Mouse (Mus musculus) left cerebral cortex, adult 2 months (tissue): ENCODE measurements around the gene Cadps. TPM values are rescaled to one million over a fixed set of nuclear protein-coding genes. Genes with fewer than 3 reads are reported as not detected.

Source experiments
- DNase-seq, 2 experiments: peaks; one replicate each; pipeline ENCODE4 v3.0.0; 2021 to 2022; ENCODE audit warnings: low spot score in 2 of 2, mixed read lengths in 1 of 2; ENCODE audit errors: extremely low spot score in 1 of 2
- H3K27ac ChIP-seq: fragments of 200-600 bp; 2 replicates; pipeline ENCODE4 v1.8.1; 2022
- H3K4me3 ChIP-seq: fragments of 200-600 bp; 2 replicates; pipeline ENCODE4 v1.8.1; 2022
- CTCF ChIP-seq: fragments of 200-600 bp; IDR thresholded peaks from 2 replicates; pipeline ENCODE4 v1.8.1; 2022; ENCODE audit warnings: antibody characterized with exemption, mild to moderate bottlenecking, moderate library complexity
- intact Hi-C: fragments of 180-260 bp; cut with DNase I; formaldehyde crosslinking; loops from one replicate; pipeline ENCODE4 v1.15.1; 2025
- total RNA-seq, 2 experiments: library from RNA; stranded (reverse); gene quantifications; 2 replicates each; pipeline ENCODE4 v1.2.3; 2021

Gene Cadps
- total RNA-seq, 2 experiments from 2014 or later, result 242 to 245 TPM

DNA sequence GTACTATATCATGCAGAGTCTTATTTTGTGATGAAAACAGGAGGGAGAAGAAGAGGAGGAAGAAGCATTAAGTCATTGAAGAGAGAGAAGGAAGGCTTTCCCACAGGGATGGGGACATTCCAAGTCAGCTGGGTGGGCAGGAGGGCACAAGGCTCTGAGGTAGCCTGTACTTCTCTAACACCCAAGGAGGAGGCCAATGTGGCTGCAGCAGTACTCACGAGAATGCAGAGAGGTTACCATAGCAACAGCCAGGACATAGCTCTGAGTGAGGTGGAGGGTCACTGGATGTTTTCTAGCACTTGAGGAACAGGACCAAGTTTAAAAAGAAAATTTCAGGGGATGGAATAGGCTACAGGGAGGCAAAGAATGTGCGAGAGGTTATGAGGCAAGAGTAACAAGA is 281.1 kb downstream of the Cadps start:
- no peak for TF ChIP-seq CTCF
- H3K27ac ChIP-seq, result no peak overlapping the region
- no peak for DNase-seq
- intact Hi-C loops, result no loop called here
- no peak overlapping the region for H3K4me3 ChIP-seq

DNA sequence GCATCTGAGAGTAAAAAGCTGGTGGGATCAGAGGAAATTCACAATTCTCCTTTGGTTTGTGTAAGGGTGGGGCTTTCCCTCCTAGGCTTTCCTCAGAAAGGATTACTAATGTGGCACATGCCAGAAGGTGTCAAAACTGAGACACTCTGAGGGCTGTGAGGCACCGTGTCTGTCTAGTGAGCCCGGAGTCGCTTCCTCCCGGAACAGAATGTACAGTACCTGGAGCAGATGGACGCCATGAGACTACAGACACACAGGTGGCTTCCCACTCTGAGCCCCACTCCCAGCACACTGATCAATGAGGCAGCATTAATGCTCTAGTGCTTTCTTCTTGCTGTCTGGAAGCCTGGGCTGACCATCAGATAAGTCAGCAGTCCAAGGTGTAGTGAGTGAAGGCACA is 283.8 kb downstream of the Cadps start:
- TF ChIP-seq CTCF, result no peak
- no peak overlapping the region for H3K4me3 ChIP-seq
- no peak for DNase-seq
- intact Hi-C loops, result no loop called here
- H3K27ac ChIP-seq, result no peak overlapping the region

DNA sequence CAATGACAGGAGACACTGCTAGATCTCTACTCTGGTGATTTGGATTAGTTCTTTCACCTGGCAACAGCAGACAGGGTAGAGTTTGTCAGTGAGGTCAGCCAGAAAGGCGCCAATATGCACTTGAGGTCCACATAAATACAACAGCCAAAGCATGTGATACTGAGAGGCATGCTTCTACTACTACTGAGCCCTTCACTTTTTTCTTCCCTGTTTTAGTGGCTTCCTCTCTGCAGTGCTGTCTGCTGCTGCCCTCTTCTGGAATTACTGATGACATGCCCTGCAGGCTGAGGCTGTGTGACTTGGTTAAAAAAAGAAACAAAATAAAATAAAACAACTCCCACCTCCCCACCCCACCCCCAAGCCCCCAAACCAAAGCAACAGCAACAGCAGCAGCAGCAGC is 291.8 kb downstream of the Cadps start:
- peak; percentile 28 to 32 for DNase-seq
- H3K27ac ChIP-seq, result no peak overlapping the region
- TF ChIP-seq CTCF, result peak; percentile 68
- intact Hi-C loops, result loop anchor here (1.0 to 2.0 kb wide), 3 partner anchors 134 to 378 kb away; no protein-coding TSS in a partner anchor
- no peak overlapping the region for H3K4me3 ChIP-seq

DNA sequence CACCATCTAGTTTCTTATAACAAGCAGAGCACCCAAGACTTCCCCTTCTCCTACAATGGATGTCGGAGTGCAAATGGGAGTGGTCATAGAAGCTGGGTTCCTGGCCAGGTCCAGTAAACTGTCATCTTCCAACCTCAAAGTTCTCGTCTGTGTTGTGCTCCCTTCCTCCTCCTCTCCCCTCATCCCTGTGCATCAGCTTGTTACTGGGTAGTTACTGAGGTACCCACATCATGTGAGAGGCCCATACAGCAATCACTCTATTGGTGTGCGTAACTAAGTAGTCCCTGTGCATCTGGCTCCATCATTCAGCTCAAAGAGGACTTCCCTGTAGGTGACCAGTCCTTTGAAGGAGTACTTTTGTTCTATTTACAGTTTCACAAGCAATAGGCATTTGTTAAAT is 292.3 kb downstream of the Cadps start:
- Histone ChIP-seq H3K27ac (no peak overlapping the region), H3K4me3 (no peak overlapping the region)
- TF ChIP-seq CTCF, result no peak
- intact Hi-C loops, result loop anchor here (2.0 kb wide), 2 partner anchors 134 to 378 kb away; no protein-coding TSS in a partner anchor
- no peak for DNase-seq

DNA sequence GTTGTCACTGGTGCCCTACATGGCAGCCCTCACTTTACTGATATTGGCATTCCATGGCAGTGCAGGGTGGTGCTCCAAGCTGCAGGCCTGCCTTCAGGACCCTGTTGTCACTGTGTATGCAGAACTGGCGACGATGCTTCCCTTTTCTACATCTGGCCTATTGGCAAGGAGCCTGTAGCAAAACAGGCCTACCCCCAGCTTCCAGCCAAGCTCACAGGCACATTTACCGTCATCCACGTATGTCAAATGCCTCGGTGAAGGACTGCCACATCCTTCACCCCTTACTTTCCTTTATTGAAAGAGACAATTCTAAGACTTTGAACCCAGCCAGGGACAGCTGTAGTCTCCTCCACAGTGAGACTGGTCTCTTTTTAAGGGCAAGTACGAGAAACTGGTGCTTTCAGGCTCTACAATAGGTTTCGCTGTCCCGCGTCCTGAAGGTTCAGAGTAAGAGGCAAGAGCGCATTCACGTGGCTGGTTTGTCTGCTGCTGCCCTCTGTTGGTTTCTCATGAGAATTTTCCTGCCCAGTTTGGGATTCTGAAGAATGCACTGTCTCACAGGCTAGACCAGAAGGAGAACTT is 292.8 kb downstream of the Cadps start:
- intact Hi-C loops, result loop anchor here (2.0 kb wide), 2 partner anchors 133 to 377 kb away; no protein-coding TSS in a partner anchor
- peak; percentile 71 for TF ChIP-seq CTCF
- DNase-seq, result peak; percentile 23 to 45
- Histone ChIP-seq H3K27ac (no peak overlapping the region), H3K4me3 (no peak overlapping the region)

DNA sequence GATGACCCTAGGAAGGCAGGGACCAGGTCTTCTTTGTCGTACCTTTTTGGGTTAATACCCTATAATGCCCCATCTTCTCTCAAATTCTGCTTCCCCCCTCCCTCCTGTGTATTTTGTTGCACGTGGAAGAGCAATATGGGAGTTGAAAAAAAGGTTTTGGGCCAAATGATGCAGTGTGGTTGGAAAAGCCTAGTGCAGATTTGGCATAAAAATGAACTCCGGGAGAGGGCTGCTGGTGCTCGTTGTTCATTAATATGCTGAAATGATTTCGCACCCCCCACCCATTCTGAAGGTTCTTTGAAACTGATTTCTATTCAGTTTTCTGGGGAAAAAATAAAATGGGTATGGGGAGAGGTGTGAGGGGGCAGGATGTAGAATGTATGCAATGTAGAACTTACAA is 295.6 kb downstream of the Cadps start:
- Histone ChIP-seq H3K27ac (no peak overlapping the region), H3K4me3 (no peak overlapping the region)
- no peak for DNase-seq
- intact Hi-C loops, result no loop called here
- TF ChIP-seq CTCF, result no peak

DNA sequence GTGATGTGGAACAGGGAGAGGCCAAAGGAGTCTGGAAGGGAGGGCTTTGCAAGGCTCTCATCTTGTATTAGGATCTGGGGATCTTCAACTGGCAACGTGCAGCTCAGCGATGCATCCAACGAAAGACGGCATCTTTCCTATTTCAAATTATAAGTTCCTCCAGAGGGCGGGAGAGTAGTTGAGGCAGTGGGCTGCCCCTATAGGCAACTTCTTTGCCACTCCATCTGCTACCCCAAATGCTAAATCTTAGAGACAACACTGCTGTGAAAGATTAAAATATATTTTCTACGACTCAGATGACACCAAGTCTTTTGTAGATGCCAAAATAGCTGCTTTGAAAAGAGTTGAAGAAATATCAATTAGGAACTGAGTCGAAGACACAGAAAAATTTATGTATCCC is 315.9 kb downstream of the Cadps start:
- Histone ChIP-seq H3K27ac (peak overlapping the region; percentile 55), H3K4me3 (no peak overlapping the region)
- no peak for TF ChIP-seq CTCF
- no peak for DNase-seq
- intact Hi-C loops, result no loop called here

DNA sequence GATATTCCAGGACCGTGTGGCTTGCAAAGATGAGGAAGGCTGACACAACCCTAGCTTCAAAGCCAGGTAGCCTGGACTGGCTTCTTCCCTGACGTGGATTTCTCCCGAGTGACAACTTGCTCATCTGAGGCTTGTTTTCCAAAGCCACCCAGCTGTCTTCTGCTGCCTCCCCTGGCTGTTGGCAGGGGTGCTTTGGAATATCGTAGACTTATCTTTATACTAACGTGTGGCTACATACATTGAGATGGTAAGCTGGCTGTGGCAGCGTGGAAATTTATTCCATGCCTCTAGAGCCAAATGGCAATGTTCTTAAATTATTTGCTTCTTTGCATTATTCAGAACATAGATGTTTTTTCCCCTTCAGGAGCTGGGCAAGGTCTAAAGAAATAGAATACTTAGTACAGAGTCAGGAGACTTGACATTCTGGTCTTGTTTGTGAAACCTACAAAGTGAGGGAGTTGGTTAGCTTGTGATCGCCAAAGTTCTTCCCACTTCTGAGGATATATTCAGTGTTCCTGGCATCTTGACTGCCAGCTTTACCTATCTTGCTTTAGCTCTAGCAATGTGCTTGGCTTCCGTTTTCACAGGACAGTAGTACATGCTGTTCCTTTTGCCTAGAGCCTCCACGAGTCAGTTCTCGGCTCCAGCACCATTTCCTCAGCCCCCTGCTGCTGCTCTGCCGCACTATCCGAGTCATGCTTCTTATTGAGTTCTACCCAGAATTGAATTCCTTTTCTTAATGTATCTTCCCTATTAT is 318.5 kb downstream of the Cadps start:
- no peak; the same call in 1 of the 2 replicates for TF ChIP-seq CTCF

DNA sequence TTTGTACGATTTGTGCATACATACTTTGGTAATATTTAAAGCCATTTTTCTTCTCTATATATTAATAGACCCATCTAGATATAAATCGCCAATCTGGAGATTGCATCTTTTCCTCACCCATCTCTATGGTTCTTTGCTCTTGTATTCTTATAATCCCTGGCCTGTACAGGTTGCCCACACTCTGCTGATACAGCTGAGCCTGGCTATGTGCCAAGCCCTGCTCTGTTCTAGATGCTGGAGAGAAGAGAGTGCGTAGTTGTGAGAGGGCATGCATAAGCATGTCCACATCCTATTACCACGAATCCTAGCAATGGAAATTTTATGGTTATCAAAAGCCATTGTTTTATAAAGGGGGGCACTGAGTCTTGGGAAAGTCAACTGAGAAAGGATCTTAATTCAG is 360.7 kb downstream of the Cadps start:
- no peak for DNase-seq
- intact Hi-C loops, result no loop called here
- no peak for TF ChIP-seq CTCF
- Histone ChIP-seq H3K4me3 (no peak overlapping the region), H3K27ac (no peak overlapping the region)

More for the DNA sequence above, 318.5 kb downstream of the Cadps start:
- Histone ChIP-seq H3K27ac (peak overlapping the region; percentile 53; the same call in 1 of the 2 replicates), H3K4me3 (no peak overlapping the region)
- DNase-seq, result no peak
- intact Hi-C loops, result no loop called here

DNA sequence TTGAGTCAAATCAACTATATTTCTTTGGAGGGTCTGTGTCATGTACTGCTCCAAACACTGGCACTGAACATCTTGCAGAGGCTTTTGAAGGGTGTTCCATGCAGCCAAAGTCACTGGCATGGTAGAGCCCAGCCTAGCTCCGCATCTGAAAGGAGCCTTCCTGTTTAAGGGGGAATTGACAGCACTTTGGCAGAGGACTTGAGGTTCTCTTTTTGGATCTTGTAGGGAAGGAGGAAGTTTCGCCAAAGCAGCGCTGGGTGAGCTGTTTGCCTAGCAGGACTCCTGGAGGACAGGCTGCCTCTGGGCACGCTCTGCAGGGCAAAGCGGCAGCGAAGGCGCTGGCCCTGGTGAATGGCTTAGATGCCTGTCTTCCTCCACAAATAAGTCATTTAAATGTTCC is 363.2 kb downstream of the Cadps start:
- no peak for TF ChIP-seq CTCF
- peak in 1 of 2 experiments; percentile 35 for DNase-seq
- intact Hi-C loops, result no loop called here
- H3K4me3 ChIP-seq, result no peak overlapping the region
- peak overlapping the region; percentile 44; the same call in 1 of the 2 replicates for H3K27ac ChIP-seq

DNA sequence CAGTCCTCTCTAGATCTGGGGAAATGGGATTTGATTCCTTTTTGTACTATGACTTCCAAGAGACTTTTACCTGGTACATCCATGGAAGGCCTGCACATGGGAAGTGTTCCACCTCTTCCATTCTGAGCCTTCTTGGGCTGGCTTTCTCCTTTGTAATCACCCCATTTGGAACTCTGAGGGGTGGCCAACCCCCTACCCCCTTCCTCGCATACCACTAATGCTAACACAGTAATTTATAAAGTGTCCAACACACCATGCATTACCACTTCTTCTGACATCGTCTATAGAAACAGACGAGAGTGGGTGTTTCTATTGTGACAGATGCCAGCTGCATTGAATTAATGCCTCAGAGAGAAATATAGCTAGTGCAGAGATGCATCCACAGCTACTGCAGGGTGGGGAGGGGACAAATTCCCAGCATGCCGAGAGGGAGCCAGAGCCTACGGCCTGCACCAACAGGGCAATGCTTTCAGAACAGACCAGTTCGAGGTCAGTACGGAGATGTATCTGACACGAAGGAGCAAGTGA is 367.8 kb downstream of the Cadps start:
- intact Hi-C loops, result no loop called here
- H3K27ac ChIP-seq, result peak overlapping the region; percentile 47
- TF ChIP-seq CTCF, result no peak
- H3K4me3 ChIP-seq, result no peak overlapping the region
- DNase-seq, result no peak

DNA sequence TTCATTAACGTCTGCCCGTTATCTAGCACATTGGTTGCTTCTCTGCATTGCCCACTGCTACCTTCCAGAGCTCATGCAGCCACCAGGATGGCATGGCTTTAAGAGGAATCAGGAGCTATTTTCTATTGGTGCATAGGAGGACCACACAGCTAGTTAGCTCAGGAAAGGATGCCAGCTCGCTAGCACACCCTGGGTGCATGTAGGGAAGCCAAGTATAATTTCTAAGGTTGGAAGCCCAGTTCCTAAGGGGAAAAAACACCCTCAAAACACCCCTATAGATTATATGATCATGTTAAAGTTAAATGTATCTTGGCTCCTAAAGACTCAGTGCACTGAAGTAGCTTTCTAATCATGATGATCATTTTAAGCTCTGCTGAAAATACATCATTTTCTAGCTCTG is 372.1 kb downstream of the Cadps start:
- intact Hi-C loops, result no loop called here
- peak overlapping the region; percentile 29; the same call in 1 of the 2 replicates for H3K27ac ChIP-seq
- no peak for TF ChIP-seq CTCF
- H3K4me3 ChIP-seq, result no peak overlapping the region
- DNase-seq, result no peak

DNA sequence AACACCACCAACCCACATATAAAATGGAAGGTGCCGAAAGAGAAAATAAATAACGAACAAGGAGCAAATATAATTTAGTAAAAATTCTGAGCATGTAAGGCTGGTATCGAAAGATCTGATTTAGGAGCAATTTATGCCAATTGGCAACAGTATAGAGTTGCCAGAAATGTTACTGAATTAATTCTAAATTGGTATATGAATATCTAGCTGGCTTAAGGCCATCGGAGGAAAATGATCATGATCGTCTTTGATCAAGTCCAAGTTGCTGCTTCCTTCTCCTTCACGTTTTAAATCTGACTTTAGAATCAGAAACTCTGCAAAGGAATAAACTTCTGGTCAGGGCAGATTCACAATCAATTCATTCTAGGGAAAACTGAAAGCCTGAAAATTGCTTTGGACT is 374.0 kb downstream of the Cadps start:
- H3K4me3 ChIP-seq, result no peak overlapping the region
- DNase-seq, result no peak
- intact Hi-C loops, result no loop called here
- no peak for TF ChIP-seq CTCF
- no peak overlapping the region for H3K27ac ChIP-seq
